Mouse (Mus musculus) bone marrow macrophage, adult 2 months (primary cell): ENCODE data around the gene Ccdc151.

Experiments
- CTCF ChIP-seq: IDR thresholded peaks from 2 replicates; pipeline ENCODE4 v1.5.1; 2012; ENCODE audit warnings: low read depth, mild to moderate bottlenecking, low read length, moderate library complexity
- POLR2A ChIP-seq: IDR thresholded peaks from 2 replicates; pipeline ENCODE4 v1.6.1; 2012; ENCODE audit warnings: mild to moderate bottlenecking, low read depth, low read length, borderline replicate concordance

- TF ChIP-seq POLR2A (no peak), CTCF (no peak)
Measured at GRCm38 (mm10) chr9:21950322-21950721, 52.1 kb downstream of the Ccdc151 start.
